Mouse (Mus musculus): ENCODE results near the gene Lmtk3.

Gene Lmtk3

GRCm38 (mm10) chr7:45850661-45851060 lies 67.1 kb downstream of the Lmtk3 start:
- no peak for DNase-seq (ENCODE audit: extremely low read depth, insufficient read length, low spot score)

GRCm38 (mm10) chr7:45853089-45853488 lies 69.6 kb downstream of the Lmtk3 start:
- no peak for DNase-seq (ENCODE audit: extremely low read depth, insufficient read length, low spot score)
